Mouse (Mus musculus) lung, adult 2 months (tissue): ENCODE measurements around the gene Tlx1.

Experiments used
- CTCF ChIP-seq: fragments of 200-500 bp; IDR thresholded peaks from 2 replicates; pipeline ENCODE4 v1.5.1; 2011; ENCODE audit warnings: mild to moderate bottlenecking, low read length, control low read depth; ENCODE audit not compliant: insufficient read depth
- POLR2A ChIP-seq: fragments of 200-500 bp; IDR thresholded peaks from 2 replicates; pipeline ENCODE4 v1.6.1; 2011; ENCODE audit warnings: low read depth, mild to moderate bottlenecking, control low read depth, low read length, borderline replicate concordance; ENCODE audit errors: extremely low read depth

- TF ChIP-seq POLR2A, result no peak
- TF ChIP-seq CTCF, result no peak
These were observed 10.0 kb downstream of the Tlx1 start for GRCm38 (mm10) chr19:45160523-45160922.
